Mouse (Mus musculus): ENCODE results near the gene Fam171a1. TPM values are rescaled to one million over a fixed set of nuclear protein-coding genes. Genes with fewer than 3 reads are reported as not detected.
"Not testable (repeated sequence)": the region's sequence is repeated elsewhere in the genome, so short reads cannot be mapped to it uniquely, and the experiment has no call there.

The Fam171a1 gene
- total RNA-seq (2014; fragmentation: Nextera tagmentation) (2.0 and 5.0 TPM in 2 replicates), total RNA-seq (2017) (3.3 and 3.5 TPM in 2 replicates)

- no peak for ATAC-seq (replicated peaks; ENCODE audit: poor library complexity, severe bottlenecking)
These were observed at the start of gene Fam171a1 for GRCm38 (mm10) chr2:3113866-3114265. Gene Fam171a1 (plus strand): TSS chr2:3114224.

DNA sequence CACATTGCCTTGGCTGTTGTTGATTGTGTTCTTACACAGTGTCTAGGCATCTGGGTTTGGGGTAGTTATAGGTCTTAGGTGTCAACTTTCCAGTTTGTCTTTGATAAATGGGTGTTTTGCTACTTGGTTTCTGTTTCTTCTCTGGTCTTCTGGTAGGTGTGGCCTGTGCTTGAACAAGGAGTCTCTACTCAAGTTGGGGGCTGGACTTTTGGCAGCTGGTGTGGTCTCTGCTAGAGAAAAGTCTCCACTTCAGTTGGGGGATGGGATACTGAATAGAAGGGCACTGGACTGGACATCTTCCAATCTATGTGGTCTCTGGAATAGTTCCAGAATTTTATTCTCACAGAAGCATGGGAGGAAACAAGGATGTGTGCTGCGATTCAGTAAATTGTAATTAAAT is 44.9 kb upstream of the Fam171a1 start:
- no peak for ATAC-seq (replicated peaks; ENCODE audit: poor library complexity, severe bottlenecking)

DNA sequence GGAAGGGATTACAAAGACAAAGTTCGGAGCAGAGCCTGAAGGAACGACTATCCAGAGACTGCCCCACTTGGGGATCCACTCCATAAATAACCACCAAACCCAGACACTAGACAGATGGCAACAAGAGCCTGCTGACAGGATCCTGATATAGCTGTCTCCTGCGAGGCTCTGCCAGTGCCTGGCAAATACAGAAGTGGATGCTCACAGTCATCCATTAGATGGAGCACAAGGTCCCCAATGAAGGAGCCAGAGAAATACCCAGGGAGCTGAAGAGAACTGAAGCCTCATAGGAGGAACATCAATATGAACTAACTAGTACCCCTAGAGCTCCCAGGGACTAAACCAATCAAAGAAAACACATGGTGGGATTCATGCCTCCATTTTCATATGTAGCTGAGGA is 25.7 kb upstream of the Fam171a1 start:
- not testable (repeated sequence) for ATAC-seq (replicated peaks; ENCODE audit: poor library complexity, severe bottlenecking)

DNA sequence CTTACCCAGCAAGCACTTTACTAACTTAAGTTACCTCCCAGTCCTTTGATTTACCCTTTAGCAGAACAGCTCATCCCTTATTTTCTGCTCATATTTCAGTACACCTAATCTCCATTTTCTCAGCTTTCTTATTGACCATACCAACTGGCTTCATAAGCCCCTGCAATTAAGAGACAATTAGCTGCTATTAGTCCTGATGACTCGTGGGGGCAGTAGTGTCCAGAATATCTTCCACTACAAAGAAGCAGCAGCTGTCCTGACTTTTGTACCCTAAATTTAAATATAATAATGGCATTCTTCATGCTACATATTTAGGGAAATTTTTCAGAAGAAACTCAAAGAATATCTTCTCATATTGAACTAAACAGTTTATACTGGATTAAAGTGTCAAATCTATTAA is 24.8 kb upstream of the Fam171a1 start:
- ATAC-seq (replicated peaks; ENCODE audit: poor library complexity, severe bottlenecking): 0 out of 2 replicates have a peak, but pooled peaks have one; percentile 42

- no peak for ATAC-seq (replicated peaks; ENCODE audit: poor library complexity, severe bottlenecking)
These were observed 17.9 kb upstream of the Fam171a1 start for GRCm38 (mm10) chr2:3096101-3096500.

DNA sequence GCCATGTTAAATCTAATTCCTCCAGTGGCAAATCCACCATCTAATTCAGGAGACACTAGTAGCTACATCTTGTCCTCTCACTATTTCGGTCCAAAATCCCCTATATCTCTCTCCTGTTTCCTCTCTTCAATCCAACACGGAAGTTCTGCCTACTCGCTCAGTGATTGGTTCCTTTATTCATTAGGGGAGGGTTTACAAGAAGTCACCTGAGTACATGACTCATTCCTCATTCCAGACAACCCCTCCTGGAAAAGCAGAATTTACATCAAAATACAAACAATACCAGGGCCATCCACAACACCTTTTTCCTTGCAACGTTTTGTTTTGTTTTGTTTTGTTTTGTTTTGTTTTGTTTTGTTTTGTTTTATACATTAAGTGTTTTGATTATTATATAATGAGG is 14.1 kb upstream of the Fam171a1 start:
- no peak for ATAC-seq (replicated peaks; ENCODE audit: poor library complexity, severe bottlenecking)

DNA sequence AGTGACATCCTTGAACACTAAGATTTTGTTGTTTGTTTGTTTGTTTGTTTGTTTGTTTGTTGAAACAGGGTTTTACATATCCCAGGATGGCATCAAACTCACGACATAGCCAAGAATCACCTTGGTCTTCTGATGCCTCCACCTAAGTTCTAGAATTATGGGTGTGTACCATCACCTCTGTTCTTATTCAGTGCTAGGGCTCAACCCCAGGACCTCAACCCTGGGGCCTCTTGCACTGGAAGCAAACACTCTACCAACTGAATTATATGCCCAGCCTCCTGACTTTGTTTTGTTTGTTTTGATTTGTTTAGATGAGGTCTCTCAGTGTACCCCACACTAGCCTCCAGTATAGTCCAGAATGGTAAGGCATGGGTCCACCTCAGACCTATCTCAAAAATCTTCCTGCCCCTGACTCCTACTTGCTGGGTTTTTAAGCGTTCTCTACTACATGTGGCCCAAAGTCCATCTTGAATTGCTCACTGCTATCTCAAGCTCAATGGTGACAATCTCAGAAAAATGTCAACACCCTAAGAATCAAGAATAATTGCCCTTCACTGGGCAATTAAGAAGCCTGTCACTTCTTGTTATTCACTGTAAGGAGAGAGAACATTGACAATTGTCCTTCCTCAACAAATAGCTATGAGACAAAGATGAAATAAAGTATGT is 12.6 kb upstream of the Fam171a1 start:
- no peak for ATAC-seq (replicated peaks; ENCODE audit: poor library complexity, severe bottlenecking)

DNA sequence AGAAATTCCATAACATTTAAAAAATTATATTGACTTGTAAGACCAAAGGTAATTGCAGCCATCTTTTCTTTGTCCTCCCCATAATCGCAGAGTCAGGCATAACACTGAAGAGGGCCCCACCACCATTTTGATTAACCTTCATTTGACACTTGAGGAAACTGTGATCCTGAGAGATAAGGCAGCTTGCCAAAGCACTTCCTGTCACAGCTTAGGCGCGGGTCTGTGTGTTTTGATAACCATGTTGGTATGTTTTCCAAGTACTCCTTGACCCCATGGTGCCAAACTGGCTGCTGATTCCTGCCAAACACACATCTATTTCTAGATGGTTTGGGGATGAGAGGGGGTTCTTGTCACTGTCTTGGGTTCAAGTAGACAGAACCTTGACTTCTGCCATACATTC is 11.7 kb upstream of the Fam171a1 start:
- ATAC-seq (replicated peaks; ENCODE audit: poor library complexity, severe bottlenecking): peak; percentile 27

GRCm38 (mm10) chr2:3107471-3107870 is 6.6 kb upstream of the Fam171a1 start:
- ATAC-seq (replicated peaks; ENCODE audit: poor library complexity, severe bottlenecking): no peak

- ATAC-seq (replicated peaks; ENCODE audit: poor library complexity, severe bottlenecking): no peak
These were observed 5.6 kb upstream of the Fam171a1 start for GRCm38 (mm10) chr2:3108431-3108830.

DNA sequence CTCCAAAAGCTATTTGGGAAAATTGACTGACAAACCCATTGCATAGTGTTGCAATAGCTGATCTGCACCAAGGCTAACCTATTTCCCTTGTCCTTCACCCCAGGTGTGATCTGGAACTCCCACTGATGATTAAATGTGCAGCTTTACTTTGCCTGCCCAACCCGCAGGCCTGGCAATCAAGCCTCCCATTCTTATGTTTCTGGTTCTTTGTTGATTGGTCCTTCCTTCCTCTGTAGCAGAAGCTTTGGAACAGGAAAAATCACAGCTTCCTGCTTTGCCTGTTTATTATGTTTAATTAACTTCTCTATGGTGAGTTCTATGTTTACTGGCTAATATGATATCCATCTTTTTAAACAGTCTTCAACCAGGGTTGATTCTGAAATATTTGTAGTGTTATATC is 5.2 kb upstream of the Fam171a1 start:
- ATAC-seq (replicated peaks; ENCODE audit: poor library complexity, severe bottlenecking): no peak

GRCm38 (mm10) chr2:3117855-3118202 is 3.8 kb downstream of the Fam171a1 start:
- ATAC-seq (replicated peaks; ENCODE audit: poor library complexity, severe bottlenecking): no peak

DNA sequence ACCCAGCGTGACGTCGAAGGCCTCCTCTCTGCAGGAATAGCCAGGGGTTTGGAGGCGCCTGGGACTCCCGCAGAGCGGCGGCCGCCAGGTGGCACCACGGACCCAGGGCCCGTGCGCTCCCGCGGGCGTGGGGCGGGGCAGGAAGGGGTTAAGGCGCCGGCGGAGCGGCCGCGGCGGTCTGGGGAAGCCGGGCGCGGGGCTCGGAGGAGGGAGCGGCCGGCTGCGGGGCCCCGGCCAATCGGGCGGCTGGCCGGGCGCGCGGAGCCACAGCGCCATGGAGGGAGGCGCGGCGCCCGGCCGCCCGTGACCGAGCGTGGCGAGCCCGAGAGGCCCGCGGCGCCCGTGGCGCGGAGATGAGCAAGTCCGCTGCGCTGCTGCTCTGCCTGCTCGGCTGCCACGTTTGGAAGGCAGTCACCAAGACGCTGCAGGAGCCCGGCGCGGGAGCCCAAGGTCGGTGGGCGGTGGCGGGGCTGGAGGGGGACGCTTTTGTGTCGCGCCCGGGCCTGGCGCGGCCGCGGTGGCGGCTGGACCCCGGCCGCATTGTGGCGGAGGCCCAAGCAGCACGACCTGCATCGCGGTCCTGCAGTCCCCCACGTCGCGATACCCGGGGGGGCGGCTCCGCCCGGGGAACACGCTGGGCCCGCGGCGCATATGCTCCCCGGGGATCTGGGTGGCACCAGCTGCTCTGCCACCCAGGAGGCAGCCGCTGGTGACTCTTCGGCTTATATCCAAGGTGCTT is 4.3 kb downstream of the Fam171a1 start:
- peak; percentile 95 for ATAC-seq (replicated peaks; ENCODE audit: poor library complexity, severe bottlenecking)

DNA sequence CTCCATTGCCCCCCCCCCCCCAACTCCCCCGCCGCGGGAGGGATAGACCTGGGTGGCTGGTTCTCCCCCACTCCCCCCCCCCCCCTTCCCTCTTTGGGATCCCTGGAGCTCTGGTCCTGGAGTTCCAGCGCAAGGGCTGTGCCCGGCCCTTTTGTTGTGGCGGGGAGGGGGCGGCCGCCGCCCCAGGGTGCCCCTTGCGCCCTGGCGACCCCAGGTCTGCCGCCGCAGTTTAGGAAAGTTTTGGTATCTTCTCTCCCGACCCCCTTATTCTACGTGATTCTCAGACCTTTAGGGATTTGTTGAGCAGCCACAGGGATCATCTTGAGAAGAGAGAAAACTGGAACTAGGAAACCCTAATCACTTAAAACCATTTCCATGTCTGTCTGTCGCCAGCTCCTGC is 4.9 kb downstream of the Fam171a1 start:
- ATAC-seq (replicated peaks; ENCODE audit: poor library complexity, severe bottlenecking): no peak

GRCm38 (mm10) chr2:3119371-3119935 is 5.4 kb downstream of the Fam171a1 start:
- ATAC-seq (replicated peaks; ENCODE audit: poor library complexity, severe bottlenecking): no peak

DNA sequence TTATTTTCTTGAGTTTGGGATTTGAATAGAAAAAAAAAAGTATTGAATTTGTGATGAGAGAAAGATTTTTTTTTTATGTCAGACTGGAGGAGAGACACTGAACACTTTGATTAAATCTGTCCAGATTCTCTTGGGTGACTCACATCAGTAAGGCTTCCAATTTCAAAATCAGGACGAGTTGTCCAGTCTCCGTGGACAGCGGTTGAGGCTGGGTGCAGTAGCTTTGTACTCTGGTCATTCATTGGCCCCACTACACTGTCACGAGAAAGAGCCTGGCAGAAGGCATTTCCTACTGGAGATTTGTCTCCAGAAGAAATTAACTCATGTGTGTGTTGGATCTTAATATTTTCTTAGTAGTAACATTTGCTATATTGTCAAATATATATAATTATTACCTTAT is 8.5 kb downstream of the Fam171a1 start:
- no peak for ATAC-seq (replicated peaks; ENCODE audit: poor library complexity, severe bottlenecking)

DNA sequence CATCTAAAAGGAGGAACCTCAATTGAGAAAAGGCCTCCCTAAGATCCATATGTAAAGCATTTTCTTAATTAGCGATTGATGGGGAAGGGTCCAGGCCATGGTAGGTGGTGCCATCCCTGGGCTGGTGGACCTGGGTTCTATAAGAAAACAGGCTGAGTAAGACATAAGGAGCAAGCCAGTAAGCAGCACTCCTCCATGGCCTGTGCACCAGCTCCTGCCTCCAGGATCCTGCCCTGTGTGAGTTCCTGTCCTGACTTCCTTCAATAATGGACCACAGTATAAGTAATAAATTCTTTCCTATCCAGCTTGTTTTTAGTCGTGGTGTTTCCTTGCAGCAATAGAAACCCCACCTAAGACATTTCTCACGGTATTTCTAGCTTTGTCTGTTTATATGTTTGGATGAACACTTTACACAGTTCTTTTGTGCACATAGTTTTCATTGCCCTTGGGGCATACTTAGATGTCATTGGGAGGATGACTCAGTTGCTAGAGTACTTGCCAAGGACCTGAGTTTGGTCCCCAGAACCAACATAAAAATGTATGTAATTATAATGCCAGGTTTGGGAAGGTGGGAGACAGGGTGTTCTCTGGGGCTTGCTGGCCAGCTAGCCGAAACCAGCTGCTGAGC is 13.3 kb downstream of the Fam171a1 start:
- no peak for ATAC-seq (replicated peaks; ENCODE audit: poor library complexity, severe bottlenecking)

DNA sequence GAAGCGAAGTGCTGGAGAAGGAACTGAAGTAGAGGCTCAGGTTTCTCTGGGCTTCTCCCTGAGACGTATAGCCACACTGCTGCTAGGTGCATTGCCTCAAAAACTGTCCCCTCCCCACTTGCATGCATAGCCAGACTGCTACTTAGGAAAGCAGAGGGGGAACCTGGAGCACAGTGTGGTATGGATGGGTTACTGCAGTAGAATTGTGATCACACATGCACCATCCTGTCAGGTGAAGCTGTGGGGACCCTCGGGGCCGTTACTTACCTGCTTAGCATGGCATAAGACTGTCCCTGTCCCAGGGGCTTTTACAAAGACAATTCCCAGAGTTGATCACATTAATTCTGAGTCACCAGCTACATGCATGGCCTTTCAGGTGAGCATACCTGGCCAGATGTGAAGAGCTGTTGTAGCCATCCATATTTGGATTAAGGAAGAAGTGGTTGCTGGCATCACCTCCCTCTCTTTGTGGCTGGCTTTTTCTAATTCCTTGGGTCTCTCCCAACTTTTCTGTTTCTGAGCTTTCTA is 14.4 kb downstream of the Fam171a1 start:
- ATAC-seq (replicated peaks; ENCODE audit: poor library complexity, severe bottlenecking): no peak

GRCm38 (mm10) chr2:3128910-3129309 is 14.9 kb downstream of the Fam171a1 start:
- no peak for ATAC-seq (replicated peaks; ENCODE audit: poor library complexity, severe bottlenecking)

GRCm38 (mm10) chr2:3132473-3132872 is 18.4 kb downstream of the Fam171a1 start:
- no peak for ATAC-seq (replicated peaks; ENCODE audit: poor library complexity, severe bottlenecking)

Data from granulocyte monocyte progenitor cell, adult 5-6 weeks (primary cell).